Mouse (Mus musculus) adrenal gland, postnatal 14 days (tissue): ENCODE measurements around the gene Rai14. TPM values are rescaled to one million over a fixed set of nuclear protein-coding genes. Genes with fewer than 3 reads are reported as not detected.

Experiments used
- DNase-seq: peaks from one replicate; pipeline ENCODE4 v3.0.0; 2021; ENCODE audit warnings: mixed read lengths
- total RNA-seq: library from RNA; stranded (reverse); gene quantifications from 2 replicates; pipeline ENCODE4 v1.2.3, GENCODE M21; 2021

Gene Rai14
- total RNA-seq, 1 experiment from 2014 or later = 23.1 TPM

DNA sequence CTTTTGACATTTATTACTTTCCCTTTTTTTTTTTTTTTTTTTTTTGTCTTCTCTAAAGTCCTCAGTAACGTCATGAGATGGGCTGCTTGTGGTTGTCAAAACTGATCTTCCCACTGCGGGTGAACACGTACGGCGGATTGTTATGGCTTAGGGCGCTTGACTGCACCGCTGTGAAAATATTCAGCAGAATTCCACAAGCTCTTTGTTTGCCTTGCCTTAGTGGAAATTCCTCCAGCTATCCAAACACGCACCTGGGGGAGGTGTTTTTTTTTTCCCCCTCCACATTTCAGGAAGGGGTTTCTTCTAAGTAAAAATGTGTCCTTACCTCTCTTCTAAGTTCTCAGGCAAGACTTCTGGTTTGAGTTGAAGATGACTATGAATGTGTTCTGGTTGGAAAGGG is 6.2 kb upstream of the Rai14 start:
- no peak for DNase-seq

DNA sequence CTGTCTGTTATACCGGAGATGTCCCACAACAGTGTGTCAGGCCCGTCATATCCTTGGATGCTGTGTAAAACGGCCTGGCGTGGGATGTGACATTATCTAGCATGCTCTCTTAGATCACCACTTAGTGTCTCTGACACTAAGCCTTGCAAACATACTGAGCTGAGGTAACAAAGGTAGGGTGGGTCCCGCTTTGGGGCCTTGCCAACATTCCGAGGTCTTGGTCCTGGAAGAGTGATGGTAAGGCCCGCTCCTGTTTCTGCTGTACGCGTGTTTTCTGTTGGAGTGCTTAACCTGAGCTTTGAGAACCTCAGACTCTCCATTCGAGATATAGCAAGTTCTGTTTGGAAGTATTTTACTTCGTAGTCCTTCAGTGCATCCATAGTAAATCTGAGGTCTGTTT is 5.8 kb upstream of the Rai14 start:
- no peak for DNase-seq

DNA sequence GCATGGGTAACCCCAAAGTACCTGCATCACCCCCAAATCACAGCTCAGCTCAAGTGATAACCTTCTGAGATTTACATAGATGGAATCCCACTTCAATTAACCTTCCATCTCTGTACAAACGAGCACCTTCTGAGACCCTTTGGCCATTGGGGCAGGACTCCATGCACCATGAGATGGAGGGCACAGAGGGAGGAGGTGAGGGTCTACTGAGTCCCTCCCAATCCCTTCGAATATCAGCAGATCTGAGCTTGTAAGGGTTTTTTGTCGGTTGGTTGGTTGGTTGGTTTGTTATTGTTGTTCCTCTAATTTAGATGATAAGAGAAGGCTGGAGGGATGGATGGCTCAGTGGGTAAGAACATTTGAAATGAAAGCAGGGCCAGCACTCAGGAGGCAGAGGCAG is 5.1 kb upstream of the Rai14 start:
- DNase-seq = no peak

DNA sequence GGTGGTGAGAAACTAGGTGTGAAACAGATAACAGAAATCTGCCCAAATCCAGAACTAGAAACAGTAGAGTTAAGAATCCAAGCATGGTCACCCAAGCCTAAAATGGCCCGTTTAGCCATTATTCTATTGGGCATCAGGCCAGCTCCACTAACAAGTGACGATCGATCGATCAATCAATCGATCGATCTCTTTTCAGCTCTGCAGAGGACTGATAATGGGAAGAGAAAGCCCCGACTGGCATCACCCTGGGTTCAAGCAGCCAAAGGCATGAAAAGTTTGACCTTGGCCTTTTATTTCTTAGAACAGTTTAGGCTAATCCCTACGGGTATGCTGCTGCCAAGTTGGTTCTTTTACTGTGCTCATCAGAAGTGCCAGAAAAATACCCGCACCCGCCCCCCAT is 4.3 kb upstream of the Rai14 start:
- DNase-seq = no peak

DNA sequence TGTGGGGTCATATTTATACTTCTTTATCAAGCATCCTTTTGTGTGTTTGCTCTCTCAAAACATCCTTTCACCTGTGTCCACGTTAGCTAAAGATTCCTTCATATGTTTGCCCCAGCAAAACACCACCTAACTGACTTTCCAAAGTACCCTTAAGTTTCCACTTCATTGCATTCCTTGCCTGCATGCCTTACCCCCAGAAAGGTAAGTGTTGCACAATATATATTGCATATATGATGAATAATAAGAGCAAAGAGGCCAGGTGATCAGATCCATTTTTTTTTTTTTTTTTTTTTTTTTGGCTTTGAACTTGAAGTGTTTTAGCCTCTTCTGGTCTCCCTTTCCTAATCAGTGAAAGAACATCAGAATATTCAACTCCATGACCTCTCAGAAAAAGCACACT is 2.9 kb upstream of the Rai14 start:
- no peak for DNase-seq

DNA sequence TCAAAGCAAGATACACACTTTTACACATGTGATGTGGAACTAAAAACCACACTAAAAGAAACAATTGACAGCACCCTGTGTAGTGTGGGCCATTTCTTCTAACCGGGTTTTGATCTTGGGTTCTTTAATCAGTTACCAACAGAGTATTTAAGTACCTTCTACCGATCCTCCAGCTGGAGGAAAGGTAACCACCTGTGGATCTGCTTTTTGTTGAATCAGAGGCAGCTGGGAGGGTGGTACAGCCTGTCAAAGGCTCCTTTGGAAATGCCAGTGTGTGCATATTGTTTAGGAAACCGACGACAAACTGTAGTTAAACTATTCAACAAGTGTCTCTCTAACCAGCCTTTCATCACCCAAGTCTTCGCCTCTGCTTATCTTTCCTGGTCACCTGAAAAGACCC is 1.5 kb upstream of the Rai14 start:
- no peak for DNase-seq

DNA sequence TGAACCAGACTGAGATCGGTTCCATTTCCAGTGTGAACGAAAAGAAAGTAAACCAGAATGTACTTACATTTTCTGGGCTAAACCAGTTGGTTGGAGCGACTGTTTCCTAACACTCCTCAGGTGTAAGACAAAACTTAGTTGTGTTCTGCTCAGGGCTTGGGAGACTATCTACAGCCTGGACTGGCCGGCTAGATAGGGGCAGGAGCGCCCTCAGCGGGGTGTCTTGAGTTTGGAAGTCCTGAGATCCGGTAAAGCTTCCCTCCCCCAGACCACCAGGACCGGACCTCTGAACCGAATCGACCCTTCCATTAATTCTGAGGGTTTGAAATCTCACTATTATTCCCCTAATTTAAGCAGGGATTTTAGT is 698 bp upstream of the Rai14 start:
- peak; percentile 58 for DNase-seq

DNA sequence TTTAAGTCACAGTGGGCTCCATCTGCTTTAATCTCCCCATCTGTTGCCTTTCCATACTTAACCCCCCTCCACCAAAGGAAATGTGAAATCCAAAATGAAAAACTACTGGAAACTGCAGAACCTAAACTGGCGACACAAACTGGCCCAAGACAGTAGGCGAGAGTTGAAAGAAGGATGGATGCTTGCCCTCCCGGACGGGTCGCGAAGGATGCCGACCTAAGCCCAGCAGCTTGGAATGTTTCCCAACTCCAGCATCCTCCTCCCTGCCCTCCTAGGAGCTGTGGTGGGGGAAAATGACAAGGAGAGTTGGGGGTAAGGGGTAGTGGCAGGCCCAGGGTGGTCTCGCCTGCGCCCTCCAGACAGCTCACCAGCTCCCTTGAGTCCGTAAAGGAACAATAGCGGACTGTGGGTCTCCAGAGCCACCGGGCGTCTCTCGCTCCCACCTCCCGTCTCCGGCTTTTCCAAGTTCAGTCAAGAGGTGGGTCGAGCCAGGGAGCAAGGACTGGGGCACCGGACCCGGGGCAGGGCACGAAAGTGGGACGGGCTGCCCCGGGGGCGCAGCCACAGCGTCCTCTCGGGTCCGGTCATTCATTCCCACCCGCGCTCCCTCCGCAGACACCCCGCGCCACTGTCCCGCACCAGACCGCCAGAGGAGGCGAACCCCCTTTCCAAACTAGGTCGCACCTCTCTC is 653 bp downstream of the Rai14 start:
- peak; percentile 32 for DNase-seq

DNA sequence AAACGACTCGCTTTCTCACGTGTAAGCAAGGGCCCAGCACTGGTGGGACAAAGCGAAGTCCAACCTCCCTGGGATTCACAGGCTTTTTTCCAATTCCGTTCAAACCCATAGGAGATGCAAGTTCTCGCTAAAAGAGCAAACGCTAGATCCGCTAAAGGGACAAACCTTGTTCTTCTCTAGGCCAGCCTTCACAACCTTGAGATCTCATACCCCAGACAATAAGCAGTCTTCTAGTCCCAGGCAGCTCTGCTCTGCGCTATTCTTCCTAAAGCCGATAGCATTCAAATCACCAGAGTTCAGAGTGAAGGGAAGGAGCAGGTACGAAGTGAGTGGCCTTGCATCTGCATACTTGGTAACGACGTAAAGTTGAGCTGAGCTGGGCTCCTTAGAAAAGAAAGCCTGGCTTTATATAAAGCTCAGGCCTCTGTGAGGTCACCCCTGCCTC is 1.2 kb downstream of the Rai14 start:
- no peak for DNase-seq

DNA sequence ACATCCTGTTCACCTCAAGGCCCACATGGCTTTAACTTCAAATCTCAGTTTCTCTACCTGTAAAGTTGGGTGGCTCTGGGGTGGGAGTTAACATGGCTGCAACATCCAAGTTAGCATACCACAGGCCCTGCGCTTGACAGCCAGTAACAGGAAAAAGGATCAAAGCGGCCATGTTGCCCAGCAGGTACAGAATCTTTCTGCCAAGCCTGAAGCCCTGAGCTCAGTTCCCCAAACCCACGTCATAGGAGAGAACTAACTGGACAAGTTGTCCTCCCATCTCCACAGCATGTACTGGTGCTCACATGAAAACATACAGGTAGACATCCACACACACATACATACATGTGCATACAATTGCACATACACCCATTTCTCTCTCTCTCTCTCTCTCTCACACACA is 2.1 kb downstream of the Rai14 start:
- DNase-seq = no peak

DNA sequence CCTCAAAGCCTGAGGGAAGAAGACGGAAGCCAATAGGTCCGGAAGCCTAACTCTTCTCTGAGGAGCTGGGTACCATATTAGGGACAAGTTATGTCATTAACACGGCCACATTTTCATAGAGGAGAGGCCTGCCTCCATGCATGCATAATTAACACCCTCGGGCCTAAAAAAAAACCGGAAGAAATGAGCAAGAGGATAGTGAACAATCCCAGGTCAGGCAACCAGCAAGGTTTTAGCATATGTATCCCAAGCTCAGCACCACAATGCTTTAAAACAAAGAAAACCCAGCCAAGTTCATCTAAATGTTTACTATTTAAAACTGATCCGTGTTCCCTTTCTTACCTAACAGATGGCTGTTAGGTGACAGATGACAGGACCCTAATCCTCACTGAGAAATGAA is 3.2 kb downstream of the Rai14 start:
- DNase-seq = no peak

DNA sequence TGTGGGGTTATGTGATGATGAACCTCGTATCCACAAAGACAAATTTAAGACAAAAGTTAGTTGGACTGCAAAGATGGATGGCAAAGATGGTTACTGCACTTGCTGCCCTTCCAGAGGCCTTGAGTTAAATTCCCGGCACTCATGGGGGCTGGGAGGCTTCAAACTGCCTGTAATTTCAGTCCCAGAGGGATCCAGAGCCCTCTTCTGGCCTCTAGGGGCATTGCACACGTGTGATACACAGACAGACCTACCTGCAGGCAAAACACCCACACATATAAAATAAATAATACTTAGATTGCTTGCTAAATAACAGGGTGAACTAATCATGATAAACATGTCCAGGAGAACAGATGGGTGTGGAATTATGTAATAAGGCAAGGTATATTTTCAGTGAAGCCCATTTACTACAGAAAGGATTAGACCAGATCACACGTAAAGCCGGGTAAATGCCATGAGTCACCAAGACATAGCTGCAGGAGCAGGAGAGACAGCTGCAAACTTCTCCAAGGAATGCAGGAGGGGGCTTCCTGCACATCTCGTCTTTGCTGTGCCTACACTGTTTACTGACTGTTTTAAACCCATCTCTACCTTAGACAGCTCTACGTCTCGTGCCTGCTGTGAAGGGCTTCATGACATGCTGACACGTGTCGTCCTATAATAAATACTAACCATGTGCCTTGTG is 5.7 kb downstream of the Rai14 start:
- peak; percentile 39 for DNase-seq

DNA sequence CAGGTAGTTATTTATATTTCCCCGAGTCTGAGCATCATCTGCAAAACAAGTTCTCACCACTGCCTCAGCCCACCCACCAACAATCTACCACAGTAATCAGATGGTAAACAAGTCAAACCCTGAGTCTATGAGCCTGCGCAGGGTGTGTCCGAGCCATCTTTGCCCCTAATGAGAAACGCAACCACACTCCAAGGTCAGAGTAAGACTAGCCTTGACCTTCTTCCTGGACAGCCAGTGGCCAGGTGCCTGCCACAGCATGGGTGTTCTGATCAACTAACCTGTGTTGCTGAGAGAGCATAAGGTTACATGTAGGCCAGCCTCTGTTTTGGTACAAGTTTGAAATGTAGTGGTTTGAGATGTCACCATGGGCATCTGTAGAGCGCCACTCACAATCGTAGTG is 7.3 kb downstream of the Rai14 start:
- no peak for DNase-seq

DNA sequence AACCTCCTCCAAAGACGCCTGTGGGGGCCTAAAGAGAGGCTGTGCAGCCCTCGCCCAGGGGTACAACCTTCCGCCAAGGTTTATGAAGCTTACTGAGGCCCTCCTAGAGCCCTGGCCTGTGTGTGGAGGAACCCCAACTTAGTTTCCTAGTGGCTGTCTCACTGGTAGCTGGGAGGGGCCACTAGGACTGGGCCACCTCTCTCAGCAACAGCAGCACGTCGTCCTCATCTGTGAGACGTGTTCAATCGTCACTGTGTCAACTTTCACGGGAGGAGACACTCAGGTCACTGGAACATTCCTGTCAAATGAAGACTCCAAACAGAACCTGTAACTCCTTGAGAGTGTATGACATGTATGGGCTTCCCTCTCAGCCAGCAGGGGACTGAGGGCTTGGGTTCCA is 8.0 kb downstream of the Rai14 start:
- no peak for DNase-seq

DNA sequence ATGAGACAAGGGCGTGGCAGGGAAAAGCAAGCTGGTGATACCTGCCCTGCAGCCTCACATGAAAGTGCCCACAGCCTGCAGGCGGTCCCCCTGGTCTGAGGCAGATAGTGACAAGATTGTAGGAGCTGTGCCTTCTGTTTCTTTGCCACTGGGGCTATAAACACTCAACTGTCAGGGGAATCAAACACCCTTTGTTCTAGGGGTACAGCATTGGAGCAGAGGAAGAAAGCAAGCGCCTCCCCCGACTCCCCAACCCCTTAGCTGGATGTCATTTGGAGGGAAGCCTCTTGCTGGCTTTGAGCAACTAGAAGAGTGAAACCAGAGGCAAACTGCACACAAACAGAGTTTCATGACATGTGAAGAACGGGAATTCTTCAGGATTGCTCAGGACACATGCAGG is 8.7 kb downstream of the Rai14 start:
- DNase-seq = no peak

DNA sequence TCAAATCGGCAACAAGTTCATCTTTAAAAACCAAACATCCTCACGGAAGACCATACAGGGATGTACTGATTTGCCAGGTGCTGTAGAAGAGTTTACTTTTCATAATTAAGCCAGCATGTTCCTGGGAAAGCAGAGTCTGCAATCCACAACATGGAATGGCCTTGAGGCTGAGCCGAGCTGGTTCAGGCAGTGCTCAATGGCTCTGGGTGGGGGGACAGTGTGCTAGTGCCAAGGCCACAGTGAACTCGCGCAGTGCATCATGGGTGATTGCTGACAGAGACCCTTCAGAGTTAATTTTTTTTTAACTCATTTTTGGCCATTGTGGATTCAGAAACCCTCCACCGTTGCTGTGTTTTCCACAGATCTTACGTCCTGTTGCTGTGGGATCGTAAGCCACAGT is 10.1 kb downstream of the Rai14 start:
- DNase-seq = peak; percentile 69

DNA sequence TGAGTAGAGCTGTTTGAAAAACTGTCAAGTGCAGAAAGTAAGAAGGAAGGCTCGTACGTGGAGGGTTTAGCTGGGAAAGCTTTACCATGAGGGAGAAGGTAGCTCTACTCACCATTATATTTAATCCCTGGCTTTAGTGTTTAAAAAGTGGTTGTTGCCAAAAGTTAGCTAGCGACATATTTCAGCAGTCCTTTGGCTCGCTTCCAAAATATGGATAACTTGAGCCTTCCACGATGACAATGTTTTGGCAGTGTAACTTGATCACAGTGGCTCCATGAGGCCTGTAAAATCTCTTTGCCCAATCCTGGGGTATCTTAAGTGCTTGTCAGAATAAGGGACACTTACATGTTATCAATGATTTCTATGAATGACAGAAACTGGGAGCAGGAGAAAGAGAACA is 12.9 kb downstream of the Rai14 start:
- no peak for DNase-seq

DNA sequence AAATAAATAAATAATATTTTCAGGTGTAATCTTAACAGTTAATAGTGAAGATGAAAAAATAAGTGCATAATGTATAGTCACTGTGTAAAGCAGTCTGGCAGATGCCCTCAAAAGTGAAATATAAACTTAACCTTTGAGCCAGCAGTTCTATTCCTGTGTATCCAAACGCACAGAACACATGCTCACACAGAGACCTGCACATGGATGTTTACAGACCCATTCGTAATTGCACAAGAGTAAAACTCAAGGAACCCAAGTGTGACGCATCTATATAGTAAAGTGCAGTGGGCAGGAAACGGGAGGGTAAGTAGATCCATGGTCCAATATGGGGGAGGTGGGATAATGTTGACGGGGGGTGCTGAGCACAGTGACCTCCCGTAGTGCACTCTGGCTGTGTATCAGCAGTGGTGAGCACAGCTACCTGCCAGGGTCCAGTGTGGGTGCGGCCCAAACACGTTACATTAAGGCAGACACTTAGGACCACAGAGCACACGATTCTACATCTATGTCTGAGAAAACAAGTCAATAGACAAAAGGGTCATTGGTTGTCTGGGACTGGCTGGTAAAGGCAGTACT is 13.4 kb downstream of the Rai14 start:
- DNase-seq = no peak

DNA sequence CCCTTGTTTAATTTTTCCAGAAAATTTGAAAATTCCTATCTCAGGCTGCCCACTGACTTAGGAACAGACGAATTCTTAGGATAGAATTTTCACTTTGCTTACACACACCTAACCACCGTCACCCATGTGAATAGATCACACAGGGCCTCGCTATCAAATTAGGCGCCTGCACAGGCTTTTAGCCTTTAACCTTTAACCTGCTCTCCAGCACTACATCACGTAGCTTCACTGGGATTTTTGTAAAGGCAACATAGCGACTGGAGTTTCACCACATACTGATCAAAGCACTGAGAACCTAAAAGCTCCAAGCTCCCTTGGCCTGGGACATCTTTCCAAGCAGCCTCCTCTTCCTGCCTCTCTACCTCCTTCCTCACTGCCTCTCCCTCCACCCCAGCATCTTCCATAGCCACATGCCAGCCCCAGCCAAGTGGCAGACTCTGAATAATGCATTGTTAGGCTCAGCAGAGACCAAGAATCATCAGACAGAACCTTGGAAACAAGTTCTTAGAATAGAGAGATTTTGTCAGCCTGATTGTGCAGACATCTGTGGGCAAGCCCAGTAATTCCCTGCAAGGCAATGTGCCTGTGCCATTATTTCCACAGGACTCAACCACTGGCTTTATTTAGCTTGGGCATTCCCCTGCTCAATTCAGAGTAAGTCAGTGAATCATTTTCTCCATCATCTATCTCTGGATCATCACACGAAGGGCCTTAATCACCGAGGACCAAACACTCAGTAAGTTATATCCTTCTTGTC is 17.8 kb downstream of the Rai14 start:
- DNase-seq = no peak

DNA sequence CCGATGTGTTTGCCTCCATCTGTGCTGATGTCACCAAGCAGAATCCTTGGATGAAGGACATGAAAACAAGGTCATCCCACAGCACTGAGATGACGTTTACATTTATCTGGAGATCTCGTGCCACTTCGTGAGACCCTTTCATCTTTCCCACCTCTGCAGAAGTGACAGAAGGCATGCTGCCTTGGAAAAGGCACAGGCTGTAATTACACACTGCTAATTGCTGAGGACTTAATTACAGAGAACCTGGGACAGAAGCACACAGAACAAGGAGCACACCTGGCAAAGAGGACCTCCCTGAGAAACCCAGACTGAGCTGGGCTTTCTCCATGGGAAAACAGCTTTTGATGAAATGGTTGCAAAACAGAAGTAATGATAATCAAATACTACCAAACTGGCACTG is 21.8 kb downstream of the Rai14 start:
- peak; percentile 20 for DNase-seq

DNA sequence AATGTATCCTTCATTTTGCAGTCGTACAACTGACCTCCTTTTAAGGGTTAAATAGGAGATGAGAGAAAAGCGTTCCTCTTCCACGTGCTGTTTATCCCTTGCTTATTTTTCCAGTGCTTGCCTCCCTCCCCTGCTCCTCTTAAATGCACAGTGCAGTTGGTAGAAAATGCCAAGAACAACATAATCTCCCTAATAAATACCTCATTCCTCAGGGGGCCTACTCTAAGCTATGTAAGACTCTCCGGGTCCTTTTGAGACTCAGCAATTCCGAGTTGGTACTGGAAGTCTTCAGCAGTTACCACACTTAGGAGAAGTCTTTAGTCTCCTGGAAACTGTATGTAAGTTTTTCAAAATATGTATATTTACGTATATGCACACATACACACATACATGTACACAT is 22.9 kb downstream of the Rai14 start:
- no peak for DNase-seq

DNA sequence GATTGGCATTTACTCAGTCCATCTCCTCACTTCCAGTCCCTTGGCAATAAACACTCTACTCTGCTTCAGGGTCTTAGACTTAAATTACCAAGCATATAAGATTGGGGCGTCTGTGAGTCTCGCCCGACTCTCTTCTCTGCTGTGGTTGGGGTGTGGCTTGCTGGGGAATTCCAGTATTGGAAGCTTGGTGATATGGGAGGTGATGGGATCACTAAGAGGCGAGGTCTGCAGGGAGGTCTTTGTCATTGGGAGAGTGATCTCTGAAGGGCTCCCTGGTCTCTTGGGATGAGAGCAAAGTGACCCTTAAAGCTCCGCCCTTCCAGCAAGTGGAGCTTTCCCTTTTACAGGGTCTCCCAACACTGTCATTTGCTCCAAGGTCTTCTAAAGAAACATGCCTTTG is 23.5 kb downstream of the Rai14 start:
- no peak for DNase-seq

DNA sequence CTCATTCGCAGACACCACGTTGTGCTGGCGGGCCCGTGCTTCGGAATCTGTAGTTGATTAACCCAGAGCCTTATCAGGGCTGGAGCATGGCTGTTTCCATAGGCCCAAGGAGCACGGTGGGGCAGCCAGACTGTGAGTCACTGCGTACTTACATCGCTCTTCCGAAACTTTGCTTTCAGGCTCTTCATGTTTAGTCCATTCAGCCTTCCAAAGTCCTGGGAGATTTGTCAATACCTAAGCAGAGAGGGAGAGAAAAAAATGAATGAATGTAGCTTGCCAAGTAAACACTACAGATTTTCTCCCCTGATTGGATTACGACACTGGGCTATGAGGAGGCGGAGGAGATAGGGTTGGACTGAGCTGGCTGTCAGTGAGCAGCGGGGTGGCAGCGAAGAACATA is 24.2 kb downstream of the Rai14 start:
- DNase-seq = peak; percentile 28
